Mouse (Mus musculus) cerebellum, adult 9-10 months (tissue): ENCODE results near the gene Hsd17b7.
"Not testable (repeated sequence)": the region's sequence is repeated elsewhere in the genome, so short reads cannot be mapped to it uniquely, and the experiment has no call there.

Source experiments
- DNase-seq: peaks from one replicate; pipeline ENCODE4 v3.0.0; 2022

Hsd17b7 gene

DNA sequence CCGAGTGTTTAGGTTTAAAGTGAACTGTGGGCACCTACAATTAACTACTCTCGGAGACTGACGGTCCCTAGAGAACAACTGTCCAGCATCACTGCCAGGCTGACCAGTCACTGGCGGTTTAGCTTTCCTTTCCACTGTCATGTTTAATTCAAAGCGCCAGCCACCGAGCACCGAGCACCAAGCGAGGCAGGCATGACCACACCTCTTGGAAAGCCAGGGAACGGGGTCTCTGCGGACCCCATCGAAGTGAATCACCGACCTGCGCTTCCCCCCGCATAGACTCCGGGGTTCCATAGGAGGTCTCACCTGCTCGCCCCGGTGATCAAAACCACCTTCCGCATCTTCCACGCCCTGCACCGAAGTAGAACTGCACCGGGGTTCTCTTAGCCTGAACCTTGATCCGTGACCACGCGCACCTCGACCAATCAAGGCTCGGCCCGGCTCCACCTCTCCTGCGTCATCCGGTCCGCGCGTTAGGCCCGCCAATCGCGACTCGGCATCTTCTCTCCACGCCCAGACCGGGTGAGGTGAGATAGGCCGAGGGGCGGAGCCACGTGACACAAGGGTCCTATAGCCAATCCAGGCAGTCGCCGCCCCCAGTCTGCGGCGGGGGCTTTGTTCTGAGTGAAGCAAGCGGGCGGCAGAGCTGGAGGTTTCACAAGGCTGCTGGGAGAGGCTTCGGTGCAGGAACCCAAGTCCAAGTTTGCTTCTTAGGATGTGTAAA lies at the start of gene Hsd17b7:
Gene Hsd17b7 (minus strand): TSS at position 450 of the 724 bp plus-strand sequence.
- DNase-seq: peak; percentile 99

GRCm38 (mm10) chr1:170014784-170015183 lies 45.7 kb upstream of the Hsd17b7 start:
- no peak for DNase-seq

- peak; percentile 8 for DNase-seq
Measured at GRCm38 (mm10) chr1:170010716-170011505, 41.9 kb upstream of the Hsd17b7 start.

- no peak for DNase-seq
Measured at GRCm38 (mm10) chr1:170009296-170009695, 40.3 kb upstream of the Hsd17b7 start.

GRCm38 (mm10) chr1:170008432-170009220 lies 39.6 kb upstream of the Hsd17b7 start:
- no peak for DNase-seq

DNA sequence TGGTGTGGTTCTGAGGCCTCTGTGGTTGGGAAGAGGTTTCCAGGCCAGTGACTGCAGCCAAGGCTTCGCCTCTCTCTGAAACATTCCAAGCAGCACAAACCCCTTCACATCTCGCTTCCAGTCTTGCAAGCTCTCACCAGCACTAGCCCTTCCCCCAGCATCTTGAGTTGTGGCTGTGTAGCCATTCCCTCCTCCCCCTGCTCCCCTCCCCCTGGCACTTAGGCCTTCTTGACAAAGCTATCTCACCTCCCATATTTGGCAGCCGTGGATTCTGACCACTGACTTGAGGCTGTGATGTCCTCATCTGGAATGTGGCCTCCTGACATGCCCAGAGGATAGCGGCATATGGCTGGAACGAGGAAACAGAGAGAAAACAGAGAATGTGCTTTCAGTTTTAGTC lies 37.5 kb upstream of the Hsd17b7 start:
- DNase-seq: no peak

DNA sequence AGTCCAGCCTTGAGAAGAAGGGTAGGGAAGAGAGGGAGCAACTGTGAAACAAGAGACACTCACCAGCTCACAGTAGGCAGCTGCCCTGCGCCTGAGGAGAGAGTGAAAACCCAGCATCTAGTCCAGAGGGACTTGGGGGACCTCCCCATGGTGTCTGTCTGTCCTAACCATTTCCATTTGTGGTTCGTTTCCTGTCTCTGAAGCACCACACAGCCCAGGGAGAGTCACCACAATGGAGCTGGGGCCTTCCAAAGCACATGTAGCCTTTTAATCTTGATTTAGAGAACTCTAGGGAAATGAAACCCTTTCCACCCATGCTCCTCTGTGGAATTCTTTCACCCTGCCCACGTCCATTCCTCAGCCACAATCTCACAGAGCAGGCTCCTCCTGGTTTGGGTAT lies 36.3 kb upstream of the Hsd17b7 start:
- DNase-seq: no peak

GRCm38 (mm10) chr1:169993901-169994300 lies 24.9 kb upstream of the Hsd17b7 start:
- not testable (repeated sequence) for DNase-seq

GRCm38 (mm10) chr1:169986166-169986565 lies 17.1 kb upstream of the Hsd17b7 start:
- no peak for DNase-seq

DNA sequence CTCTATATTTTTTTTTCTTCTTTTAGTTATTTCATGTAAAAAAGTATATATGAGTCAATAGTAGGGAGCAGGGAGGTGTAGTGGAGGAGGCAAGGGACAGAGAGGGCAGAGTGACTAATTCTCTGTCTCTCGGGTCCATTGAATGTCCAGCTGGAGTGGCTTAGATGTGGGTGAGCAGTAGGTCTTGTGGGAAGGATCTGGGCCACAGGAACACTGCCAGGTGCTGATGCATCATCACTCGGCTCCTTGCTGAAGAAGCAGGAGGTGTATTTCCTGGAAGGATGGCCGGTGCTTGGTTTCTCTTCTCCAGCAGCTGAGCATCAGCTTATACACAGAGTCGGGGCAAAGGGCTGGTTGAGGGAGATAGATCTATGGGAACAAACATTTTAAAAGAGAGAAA lies 8.6 kb upstream of the Hsd17b7 start:
- DNase-seq: no peak

GRCm38 (mm10) chr1:169971998-169972397 lies 3.0 kb upstream of the Hsd17b7 start:
- DNase-seq: no peak

GRCm38 (mm10) chr1:169970936-169971335 lies 1.9 kb upstream of the Hsd17b7 start:
- DNase-seq: no peak

- DNase-seq: no peak
Measured at GRCm38 (mm10) chr1:169969516-169969886, 460 bp upstream of the Hsd17b7 start.

GRCm38 (mm10) chr1:169953106-169953505 lies 15.9 kb downstream of the Hsd17b7 start:
- no peak for DNase-seq

- no peak for DNase-seq
Measured at GRCm38 (mm10) chr1:169952636-169953035, 16.4 kb downstream of the Hsd17b7 start.

- no peak for DNase-seq
Measured at GRCm38 (mm10) chr1:169951561-169951960, 17.5 kb downstream of the Hsd17b7 start.

GRCm38 (mm10) chr1:169950651-169951050 lies 18.4 kb downstream of the Hsd17b7 start:
- DNase-seq: no peak

DNA sequence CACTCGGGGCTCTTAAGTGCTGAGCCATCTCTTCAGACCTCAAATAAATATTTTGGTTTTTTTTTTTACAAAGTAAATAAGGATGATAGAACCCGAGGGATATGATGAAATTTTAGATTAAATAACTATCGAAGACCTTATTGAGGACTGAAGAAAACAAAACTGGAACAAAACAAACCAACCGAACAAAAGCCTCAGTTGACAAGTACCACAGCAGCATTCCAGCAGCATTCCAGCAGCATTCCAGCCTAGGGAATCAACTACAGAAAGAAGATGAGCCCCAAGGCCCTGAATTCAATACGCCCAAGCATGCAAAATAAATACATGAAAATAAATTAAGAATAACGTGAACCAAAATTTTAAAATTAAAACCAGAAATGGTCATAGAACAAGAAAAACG lies 19.1 kb downstream of the Hsd17b7 start:
- no peak for DNase-seq

DNA sequence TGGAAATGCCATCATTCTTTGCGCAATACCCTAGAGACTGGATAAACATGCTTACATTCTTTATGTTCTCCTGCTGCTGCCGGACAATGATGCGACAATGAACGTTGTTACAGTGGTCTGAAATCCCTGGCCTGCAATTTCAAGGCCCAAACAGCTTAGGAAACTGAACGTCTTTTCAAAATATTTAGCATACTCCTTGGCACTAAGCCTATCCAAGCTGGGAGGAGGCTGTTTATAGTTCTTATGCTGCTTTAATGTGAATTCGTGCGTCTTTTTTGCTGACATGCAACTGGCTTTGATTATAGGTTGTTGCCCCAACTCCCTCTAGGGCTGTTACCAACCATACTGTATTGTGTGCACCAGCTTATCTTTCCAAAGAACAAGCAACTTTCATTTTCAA lies 20.2 kb downstream of the Hsd17b7 start:
- no peak for DNase-seq

GRCm38 (mm10) chr1:169948280-169948679 lies 20.8 kb downstream of the Hsd17b7 start:
- no peak for DNase-seq

- no peak for DNase-seq
Measured at GRCm38 (mm10) chr1:169947654-169948053, 21.4 kb downstream of the Hsd17b7 start.

GRCm38 (mm10) chr1:169946004-169946403 lies 23.0 kb downstream of the Hsd17b7 start:
- no peak for DNase-seq

DNA sequence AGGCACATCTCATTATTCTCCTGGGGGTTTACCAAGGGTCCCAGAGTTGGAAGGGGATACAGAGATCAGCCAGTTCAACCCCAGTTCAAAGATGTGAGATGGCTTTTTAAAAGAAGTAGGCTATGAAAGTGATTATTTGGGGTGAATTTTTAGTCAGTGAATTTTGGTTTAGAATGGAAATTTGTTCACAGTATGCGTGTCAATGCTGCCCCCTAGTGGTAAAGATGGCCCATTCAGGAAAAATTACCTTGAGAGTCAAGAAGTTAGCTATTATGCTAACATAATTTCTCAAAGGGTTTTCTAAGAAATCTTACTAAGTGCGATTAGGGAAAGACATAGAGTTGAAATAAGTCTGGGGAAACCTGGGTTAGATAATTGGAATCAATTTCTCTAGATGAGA lies 29.7 kb downstream of the Hsd17b7 start:
- peak; percentile 58 for DNase-seq
